Comparison of ENCODE assay signal across 12 mouse cellular contexts in genomic region chr11:83563754-83564153, GRCm38 (mm10). TPM values are rescaled to one million over a fixed set of nuclear protein-coding genes. Genes with fewer than 3 reads are reported as not detected.
DNase-seq lines count a peak whose midpoint lies in the region; ATAC-seq lines count a peak whose summit lies in the region.
"Had no signal": no experiment of that assay in that cellular context is flagged by ENCODE, and none has a peak within 500 bp of the region (broad histone marks: within the 10 kb centered on the region; RNA-seq: fewer than 3 reads in every experiment).

No protein-coding gene starts in this region.

- H3K27ac ChIP-seq in kidney, embryonic 14.5 days (ENCODE audit: low read depth, low read length): no peak overlapping the region
- H3K27ac ChIP-seq: neural tube, embryonic 12.5 days had no signal

- no peak for ATAC-seq in kidney, embryonic 14.5 days (ENCODE audit: low FRiP score, low TSS enrichment)

- no peak overlapping the region for H3K4me2 ChIP-seq in kidney, embryonic 14.5 days (replicated peaks; ENCODE audit: low read depth, low read length)
- H3K4me2 ChIP-seq: neural tube, embryonic 12.5 days had no signal

- DNase-seq in kidney, postnatal 14 days: peak; percentile 34
- peak; percentile 20 for DNase-seq in right cerebral cortex, adult 18-20 months
- DNase-seq in right cerebral cortex, postnatal 4 days: no peak
- peak; percentile 37 to 65 for DNase-seq in adrenal gland, postnatal 36 days
- DNase-seq in skeletal muscle tissue, adult 2 months (ENCODE audit: low read depth, low spot score): peak; percentile 36
- no peak for DNase-seq in B cell, adult 2 months
- DNase-seq: thymus, postnatal 36 days had no signal

- no peak overlapping the region for H3K9ac ChIP-seq in kidney, embryonic 14.5 days (ENCODE audit: low read depth, low read length)
- H3K9ac ChIP-seq: neural tube, embryonic 12.5 days had no signal

- no peak overlapping the region for H3K4me3 ChIP-seq in kidney, embryonic 14.5 days (ENCODE audit: low read length)
- H3K4me3 ChIP-seq: neural tube, embryonic 12.5 days had no signal

- no peaks in the 10 kb centered on the region for H3K27me3 ChIP-seq in kidney, embryonic 14.5 days (ENCODE audit: control insufficient read depth, insufficient read depth, low read length)
- H3K27me3 ChIP-seq: neural tube, embryonic 12.5 days had no signal

- no peaks in the 10 kb centered on the region for H3K36me3 ChIP-seq in kidney, embryonic 14.5 days (ENCODE audit: control insufficient read depth, insufficient read depth, low read length)
- H3K36me3 ChIP-seq: neural tube, embryonic 12.5 days had no signal

- WGBS in kidney, embryonic 14.5 days: 61% methylated on average over 2 of the region's 2 CpGs

- no peaks in the 10 kb centered on the region for H3K4me1 ChIP-seq in kidney, embryonic 14.5 days (ENCODE audit: control insufficient read depth, insufficient read depth, low read length)
- H3K4me1 ChIP-seq: neural tube, embryonic 12.5 days had no signal

- no peaks in the 10 kb centered on the region for H3K9me3 ChIP-seq in kidney, embryonic 14.5 days (ENCODE audit: control insufficient read depth, low read length)
- H3K9me3 ChIP-seq: neural tube, embryonic 12.5 days had no signal

RNA-seq across cellular contexts. Expression of gene Ccl9, which starts 14.7 kb away (rescaled TPM):
- 3.1 and 3.6 TPM in 2 replicates for polyA plus RNA-seq in kidney, embryonic 14.5 days (2014; fragmentation: Nextera tagmentation; extraction: Ambion mirVana)
- 10 to 100 TPM in 1 of 2 experiments, 1 to 10 TPM in 1; 4.7 to 13.1 TPM for total RNA-seq in adrenal gland, postnatal 36 days (2021)

RNA-seq across cellular contexts. Expression of gene Ccl6, which starts 29.1 kb away (rescaled TPM):
- polyA plus RNA-seq in kidney, embryonic 14.5 days (2014; fragmentation: Nextera tagmentation; extraction: Ambion mirVana): 4.4 and 4.6 TPM in 2 replicates
- 10 to 100 TPM; 11.4 to 30.4 TPM for total RNA-seq in adrenal gland, postnatal 36 days (2021)

RNA-seq across cellular contexts. Expression of gene Ccl5, which starts 33.4 kb away (rescaled TPM):
- polyA plus RNA-seq in kidney, embryonic 14.5 days (2014; fragmentation: Nextera tagmentation; extraction: Ambion mirVana): 0.69 TPM in 1 of 2 replicates, not detected in the other
- total RNA-seq in adrenal gland, postnatal 36 days (2021): 1 to 10 TPM in 1 of 2 experiments, under 1 TPM in 1; 0.79 to 2.2 TPM
- total RNA-seq: left cerebral cortex, postnatal 36 days had no signal
- polyA plus RNA-seq: embryonic facial prominence, embryonic 11.5 days; neural tube, embryonic 12.5 days had no signal

RNA-seq across cellular contexts. Expression of gene Heatr9, which starts 41.8 kb away (rescaled TPM):
- polyA plus RNA-seq in kidney, embryonic 14.5 days (2014; fragmentation: Nextera tagmentation; extraction: Ambion mirVana): not detected in 2 replicates
- not detected for total RNA-seq in adrenal gland, postnatal 36 days (2021)
- total RNA-seq: left cerebral cortex, postnatal 36 days; megakaryocyte progenitor cell, adult 5-6 weeks had no signal
- polyA plus RNA-seq: embryonic facial prominence, embryonic 11.5 days; neural tube, embryonic 12.5 days had no signal

Comparison
In these comparisons a context has a peak if more than half of its experiments do, and no peak if none do; other contexts are left out.
1. DNase-seq: peak in kidney, postnatal 14 days (single experiment), right cerebral cortex, adult 18-20 months (single experiment), adrenal gland, postnatal 36 days (2 of 2) and skeletal muscle tissue, adult 2 months (single experiment); none in right cerebral cortex, postnatal 4 days (single experiment) and B cell, adult 2 months (0 of 2).